Mouse (Mus musculus): ENCODE data around the gene Ilk.
A peak's percentile ranks its signal among the peaks of the same experiment; 100 is the strongest.

Gene Ilk

GRCm38 (mm10) chr7:105787285-105788140 lies 51.1 kb downstream of the Ilk start, which contains the start of gene Dchs1:
Dchs1 (minus strand) TSS chr7:105787654.
- DNase-seq = peak; percentile 72

GRCm38 (mm10) chr7:105791147-105791546 lies 54.8 kb downstream of the Ilk start:
- DNase-seq = no peak
